Mouse (Mus musculus) forebrain, embryonic 16.5 days (tissue): ENCODE measurements around the gene Serpinb1b. TPM values are rescaled to one million over a fixed set of nuclear protein-coding genes. Genes with fewer than 3 reads are reported as not detected.
"Not testable (repeated sequence)": the region's sequence is repeated elsewhere in the genome, so short reads cannot be mapped to it uniquely, and the experiment has no call there.

Experiments used
- ATAC-seq: fragments of 200-750 bp; cut with Nextera tagmentation; 2 replicates; pipeline ENCODE4 v1.8.0; 2017; ENCODE audit warnings: mild to moderate bottlenecking, moderate library complexity
- H3K27ac ChIP-seq: fragments of 300-500 bp; sonication (generic); 2 replicates; pipeline ENCODE4 v1.5.1; 2014; ENCODE audit warnings: low read length, control low read depth
- H3K27me3 ChIP-seq: fragments of 300-500 bp; sonication (generic); replicated peaks from 2 replicates; pipeline ENCODE4 v1.6.1; 2014; ENCODE audit warnings: low read length; ENCODE audit not compliant: control insufficient read depth, insufficient read depth
- H3K36me3 ChIP-seq: fragments of 300-500 bp; sonication (generic); 2 replicates; pipeline ENCODE4 v1.6.1; 2014; ENCODE audit not compliant: control insufficient read depth, insufficient read depth
- H3K4me1 ChIP-seq: fragments of 300-500 bp; sonication (generic); replicated peaks from 2 replicates; pipeline ENCODE4 v1.6.1; 2014; ENCODE audit warnings: low read length; ENCODE audit not compliant: control insufficient read depth, insufficient read depth
- H3K4me2 ChIP-seq: fragments of 300-500 bp; sonication (generic); 2 replicates; pipeline ENCODE4 v1.6.1; 2014; ENCODE audit warnings: mild to moderate bottlenecking, low read length, control low read depth
- H3K4me3 ChIP-seq: fragments of 300-500 bp; sonication (generic); replicated peaks from 2 replicates; pipeline ENCODE4 v1.5.1; 2014; ENCODE audit warnings: mild to moderate bottlenecking, low read length, control low read depth
- H3K9ac ChIP-seq: fragments of 300-500 bp; sonication (generic); replicated peaks from 2 replicates; pipeline ENCODE4 v1.6.1; 2014; ENCODE audit warnings: low read depth, low read length, control low read depth
- H3K9me3 ChIP-seq: fragments of 300-500 bp; sonication (generic); 2 replicates; pipeline ENCODE4 v1.6.1; 2016; ENCODE audit warnings: low read length; ENCODE audit not compliant: control insufficient read depth
- WGBS: fragments of 180-500 bp; shearing (Covaris S2); extraction: QIAGEN DNeasy Blood & Tissue Kit; methylation state at CpG from one replicate; pipeline ENCODE4 v1.1.7; 2014; 5-methylcytosine and 5-hydroxymethylcytosine counted together
- polyA plus RNA-seq: library from polyadenylated mRNA; unstranded; fragments of >200 nt; fragmentation: Nextera tagmentation; extraction: Ambion mirVana; gene quantifications from 2 replicates; pipeline ENCODE4 v1.2.1, GENCODE M21; 2015

The Serpinb1b gene
- 2.2 and 3.3 TPM in 2 replicates for polyA plus RNA-seq

DNA sequence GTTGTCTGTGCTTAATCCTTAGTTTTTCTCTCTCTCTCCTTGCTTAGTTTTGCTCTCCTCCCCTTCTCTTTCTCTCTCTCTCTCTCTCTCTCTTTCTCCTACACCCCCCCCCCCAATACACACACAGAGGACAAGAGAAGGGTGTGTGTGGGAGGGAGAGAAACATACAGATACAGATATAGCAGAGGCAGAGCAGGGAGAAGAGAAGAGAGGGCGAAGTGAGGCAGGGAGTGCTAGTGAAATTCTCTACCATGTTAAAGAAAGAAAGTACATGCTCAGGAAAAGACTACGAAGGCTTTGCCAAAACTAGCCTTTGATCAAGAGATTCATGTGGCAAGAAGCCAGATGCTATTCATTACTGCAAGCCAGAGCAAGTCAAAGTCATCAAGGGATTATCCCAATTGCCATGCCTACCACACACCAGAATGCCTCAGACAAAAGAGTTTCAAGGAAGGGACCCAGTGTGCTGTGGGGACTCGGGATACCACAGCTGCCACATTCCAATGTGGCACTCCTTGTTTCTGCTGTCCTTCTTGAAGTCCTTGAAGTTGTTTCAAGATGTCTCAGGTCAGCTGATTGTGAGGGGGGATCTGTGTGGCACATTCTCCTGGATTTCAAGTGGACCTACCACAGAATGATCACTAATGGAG is at the start of gene Serpinb1b:
Serpinb1b (plus strand) TSS at position 520 of the 650 bp plus-strand sequence.
- no peaks in the 10 kb centered on the region for H3K27me3 ChIP-seq
- H3K27ac ChIP-seq: no peak within 1 kb of the TSS
- H3K9ac ChIP-seq: no peak within 1 kb of the TSS
- no peak within 1 kb of the TSS for H3K4me3 ChIP-seq
- H3K4me1 ChIP-seq: no peaks in the 10 kb centered on the region
- no peaks in the 10 kb centered on the region for H3K36me3 ChIP-seq
- peak; percentile 68 for ATAC-seq
- H3K9me3 ChIP-seq: no peaks in the 10 kb centered on the region
- 23% methylated on average over 3 of the region's 3 CpGs for WGBS
- no peak within 1 kb of the TSS for H3K4me2 ChIP-seq

DNA sequence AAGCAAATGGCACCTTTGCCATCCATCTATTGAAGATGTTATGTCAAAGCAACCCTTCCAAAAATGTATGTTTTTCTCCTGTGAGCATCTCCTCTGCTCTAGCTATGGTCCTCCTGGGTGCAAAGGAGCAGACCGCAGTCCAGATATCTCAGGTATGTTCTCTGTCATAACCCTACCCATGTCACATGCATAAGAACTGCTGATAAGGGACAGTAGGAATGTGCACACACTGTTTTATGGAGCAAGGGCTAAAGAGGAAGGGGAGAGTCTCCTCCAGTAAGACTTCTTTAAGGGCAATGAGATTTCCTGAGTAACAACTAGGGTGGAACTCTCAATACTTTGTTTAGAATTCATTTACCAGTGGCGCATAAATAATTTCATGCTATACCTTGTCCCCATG is 48.9 kb upstream of the Serpinb1b start:
- not testable (repeated sequence) for H3K9me3 ChIP-seq, H3K27ac ChIP-seq, H3K9ac ChIP-seq, H3K36me3 ChIP-seq, H3K4me1 ChIP-seq, ATAC-seq, H3K4me3 ChIP-seq, H3K27me3 ChIP-seq, H3K4me2 ChIP-seq
- WGBS: 96% methylated on average over 2 of the region's 2 CpGs

DNA sequence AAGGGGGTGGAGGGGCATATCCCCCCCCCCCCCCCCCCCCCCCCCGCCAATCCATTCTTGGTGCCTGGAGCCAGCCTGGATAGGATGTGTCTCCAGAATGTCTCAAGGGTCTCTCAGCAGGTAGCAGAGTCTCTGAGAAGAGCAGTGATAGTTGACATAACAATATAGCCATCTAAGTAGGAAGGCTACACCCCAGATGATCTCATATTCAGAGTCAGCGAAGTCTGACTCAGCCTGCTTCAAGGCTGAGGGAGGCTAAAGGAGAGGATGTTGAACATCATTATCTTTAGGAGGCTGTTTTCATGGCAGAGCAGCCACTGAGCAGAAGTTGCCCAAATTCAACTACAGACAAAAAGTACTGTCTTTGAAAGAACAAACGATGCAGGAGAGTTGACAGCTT is 48.1 kb upstream of the Serpinb1b start:
- Histone ChIP-seq H3K9ac (no peak overlapping the region), H3K27me3 (no peaks in the 10 kb centered on the region)
- 83% methylated on average over 2 of the region's 3 CpGs for WGBS

DNA sequence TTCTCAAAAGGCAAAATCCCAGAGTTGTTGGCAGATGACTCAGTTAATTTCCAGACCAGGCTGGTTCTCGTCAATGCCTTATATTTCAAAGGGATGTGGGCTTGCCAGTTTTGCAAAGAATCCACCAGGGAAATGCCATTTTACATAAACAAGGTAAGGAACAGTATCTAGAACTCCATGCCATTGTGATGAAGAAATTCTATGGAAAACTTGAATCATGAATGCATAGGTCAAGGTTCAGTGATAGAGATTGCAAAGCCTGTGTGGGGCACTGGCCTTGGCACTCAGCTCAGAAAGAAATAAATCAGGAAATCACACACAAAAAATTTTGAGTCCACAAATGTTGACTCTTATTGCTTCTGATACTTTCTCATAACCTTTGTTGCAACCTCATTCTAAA is 42.9 kb upstream of the Serpinb1b start:
- no peak for ATAC-seq
- no peaks in the 10 kb centered on the region for H3K27me3 ChIP-seq
- H3K9ac ChIP-seq: no peak overlapping the region
- WGBS: 67% methylated on average over 1 of the region's 1 CpGs
- no peaks in the 10 kb centered on the region for H3K36me3 ChIP-seq
- H3K4me2 ChIP-seq: no peak overlapping the region
- no peaks in the 10 kb centered on the region for H3K9me3 ChIP-seq
- H3K27ac ChIP-seq: no peak overlapping the region
- no peak overlapping the region for H3K4me3 ChIP-seq
- no peaks in the 10 kb centered on the region for H3K4me1 ChIP-seq

More for the DNA sequence above, 48.1 kb upstream of the Serpinb1b start:
- Histone ChIP-seq H3K9me3 (no peaks in the 10 kb centered on the region), H3K4me3 (no peak overlapping the region), H3K4me2 (no peak overlapping the region), H3K36me3 (no peaks in the 10 kb centered on the region), H3K4me1 (no peaks in the 10 kb centered on the region), H3K27ac (no peak overlapping the region)
- no peak for ATAC-seq

DNA sequence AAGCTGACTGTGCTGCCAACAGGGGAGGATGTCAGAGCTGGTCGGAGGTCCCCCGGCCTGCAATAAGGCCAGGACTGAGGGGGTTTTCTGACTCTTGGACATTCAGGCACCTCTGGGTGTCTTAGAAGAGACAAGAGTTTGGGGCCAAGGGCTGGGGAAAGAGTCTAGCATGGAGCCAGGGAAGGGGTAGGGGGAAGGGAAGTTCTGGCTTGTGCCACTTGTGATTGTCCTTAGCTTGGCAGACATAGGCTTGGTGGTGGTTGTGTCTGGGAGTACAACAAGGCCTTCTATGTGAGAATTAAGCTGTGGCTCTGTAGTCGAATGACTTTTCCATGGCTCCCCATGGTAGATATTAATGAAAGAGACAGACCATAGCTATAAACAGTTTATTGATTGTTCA is 34.8 kb upstream of the Serpinb1b start:
- no peak overlapping the region for H3K4me2 ChIP-seq
- WGBS: 88% methylated on average over 3 of the region's 3 CpGs
- no peak overlapping the region for H3K9ac ChIP-seq
- H3K36me3 ChIP-seq: no peaks in the 10 kb centered on the region
- no peak overlapping the region for H3K4me3 ChIP-seq
- no peaks in the 10 kb centered on the region for H3K4me1 ChIP-seq
- ATAC-seq: no peak
- H3K9me3 ChIP-seq: no peaks in the 10 kb centered on the region
- no peak overlapping the region for H3K27ac ChIP-seq
- H3K27me3 ChIP-seq: no peaks in the 10 kb centered on the region

GRCm38 (mm10) chr13:33047234-33047633 is 31.1 kb upstream of the Serpinb1b start:
- Histone ChIP-seq H3K9me3 (no peaks in the 10 kb centered on the region), H3K4me2 (no peak overlapping the region), H3K27ac (no peak overlapping the region), H3K9ac (no peak overlapping the region), H3K4me3 (no peak overlapping the region), H3K36me3 (no peaks in the 10 kb centered on the region), H3K4me1 (no peaks in the 10 kb centered on the region), H3K27me3 (no peaks in the 10 kb centered on the region)
- 95% methylated on average over 2 of the region's 2 CpGs for WGBS
- ATAC-seq: no peak

DNA sequence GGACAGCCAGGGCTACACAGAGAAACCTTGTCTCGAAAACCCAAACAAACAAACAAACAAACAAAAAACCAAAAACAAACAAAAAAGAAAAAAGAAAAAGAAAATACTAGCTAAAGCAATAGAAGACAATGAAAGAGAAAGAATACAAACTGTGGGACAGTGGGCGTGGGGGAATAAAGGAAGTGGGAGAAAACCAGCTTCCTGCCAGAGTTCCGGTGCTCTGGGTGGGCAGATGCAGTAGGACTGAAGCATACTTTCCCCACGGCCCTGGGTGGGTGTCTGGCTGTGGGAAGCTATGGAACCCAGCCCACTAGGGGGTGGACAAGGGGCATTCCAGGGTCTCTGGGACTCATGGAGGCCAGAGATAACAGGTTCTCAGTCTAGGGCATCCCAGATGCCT is 30.2 kb upstream of the Serpinb1b start:
- Histone ChIP-seq H3K4me1 (no peaks in the 10 kb centered on the region), H3K36me3 (no peaks in the 10 kb centered on the region), H3K4me3 (no peak overlapping the region), H3K27ac (no peak overlapping the region), H3K4me2 (no peak overlapping the region), H3K27me3 (no peaks in the 10 kb centered on the region), H3K9ac (no peak overlapping the region), H3K9me3 (no peaks in the 10 kb centered on the region)
- no peak for ATAC-seq
- WGBS: 83% methylated on average over 4 of the region's 4 CpGs

GRCm38 (mm10) chr13:33051697-33052096 is 26.7 kb upstream of the Serpinb1b start:
- no peaks in the 10 kb centered on the region for H3K9me3 ChIP-seq
- H3K27ac ChIP-seq: no peak overlapping the region
- H3K9ac ChIP-seq: no peak overlapping the region
- WGBS: 75% methylated on average over 3 of the region's 3 CpGs
- no peak overlapping the region for H3K4me2 ChIP-seq
- no peaks in the 10 kb centered on the region for H3K4me1 ChIP-seq
- H3K27me3 ChIP-seq: no peaks in the 10 kb centered on the region
- no peaks in the 10 kb centered on the region for H3K36me3 ChIP-seq
- H3K4me3 ChIP-seq: no peak overlapping the region
- ATAC-seq: no peak

DNA sequence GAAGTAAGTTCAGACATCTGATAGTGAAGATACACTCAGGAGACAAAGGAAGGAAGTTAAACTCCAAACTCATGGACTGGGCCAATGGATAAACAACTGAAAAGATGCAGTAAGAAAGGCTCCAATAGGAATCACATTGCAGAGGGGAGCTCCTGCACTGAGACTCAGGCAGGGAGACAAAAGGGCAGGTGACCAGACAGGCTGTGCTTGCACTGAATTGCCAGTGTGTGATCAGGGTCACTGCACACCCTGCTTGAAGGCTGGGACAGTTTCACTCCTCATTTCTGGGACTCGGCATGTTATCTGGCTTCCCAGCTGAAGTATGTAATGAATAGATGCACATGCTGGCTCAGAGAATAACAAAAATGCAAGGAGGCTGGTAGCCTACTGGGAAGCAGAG is 15.3 kb upstream of the Serpinb1b start:
- no peaks in the 10 kb centered on the region for H3K36me3 ChIP-seq
- no peaks in the 10 kb centered on the region for H3K27me3 ChIP-seq
- H3K4me3 ChIP-seq: no peak overlapping the region
- ATAC-seq: no peak
- no peak overlapping the region for H3K4me2 ChIP-seq
- no peaks in the 10 kb centered on the region for H3K4me1 ChIP-seq
- no peaks in the 10 kb centered on the region for H3K9me3 ChIP-seq
- 67% methylated on average over 1 of the region's 1 CpGs for WGBS
- H3K9ac ChIP-seq: no peak overlapping the region
- H3K27ac ChIP-seq: no peak overlapping the region
